Mouse (Mus musculus) telencephalon, adult 2 months (tissue): Measurements from ENCODE around the gene Ccdc89.

ENCODE experiments used
- DNase-seq: peaks from one replicate; pipeline ENCODE4 v3.0.0-alpha.2; 2011; ENCODE audit warnings: low read depth, low spot score

The Ccdc89 gene

GRCm38 (mm10) chr7:90473511-90473910 lies 47.1 kb downstream of the Ccdc89 start:
- DNase-seq, result no peak

GRCm38 (mm10) chr7:90475793-90476312 lies 49.5 kb downstream of the Ccdc89 start, which contains the start of gene Tmem126b:
Gene Tmem126b (minus strand): TSS chr7:90476001.
- peak; percentile 98 for DNase-seq

- DNase-seq, result peak; percentile 50
These were observed 50.2 kb downstream of the Ccdc89 start, which contains the start of gene Dlg2 for GRCm38 (mm10) chr7:90476313-90477245. Gene Dlg2 (plus strand): TSS chr7:90476672.
